Mouse (Mus musculus) splenic B cell, adult 2 months (primary cell): Measurements from ENCODE around the gene Fam168a.

Experiments
- DNase-seq: peaks from one replicate; pipeline ENCODE4 v3.0.0-alpha.2; 2011; ENCODE audit warnings: low read depth, low spot score
- H3K27me3 ChIP-seq: 2 replicates; pipeline ENCODE4 v1.6.1; 2012; ENCODE audit warnings: mild to moderate bottlenecking, low read length, moderate library complexity, mixed read lengths; ENCODE audit not compliant: control insufficient read depth, poor library complexity, insufficient read depth, severe bottlenecking
- H3K36me3 ChIP-seq: 2 replicates; pipeline ENCODE4 v1.6.1; 2012; ENCODE audit warnings: mild to moderate bottlenecking, low read length, moderate library complexity, mixed read lengths; ENCODE audit not compliant: control insufficient read depth, poor library complexity, insufficient read depth, severe bottlenecking

The Fam168a gene

GRCm38 (mm10) chr7:100849508-100849907, 143.1 kb downstream of the Fam168a start:
- no peak for DNase-seq
- Histone ChIP-seq H3K36me3 (peaks cover 3% of the 10 kb centered on the region), H3K27me3 (no peaks in the 10 kb centered on the region)

DNA sequence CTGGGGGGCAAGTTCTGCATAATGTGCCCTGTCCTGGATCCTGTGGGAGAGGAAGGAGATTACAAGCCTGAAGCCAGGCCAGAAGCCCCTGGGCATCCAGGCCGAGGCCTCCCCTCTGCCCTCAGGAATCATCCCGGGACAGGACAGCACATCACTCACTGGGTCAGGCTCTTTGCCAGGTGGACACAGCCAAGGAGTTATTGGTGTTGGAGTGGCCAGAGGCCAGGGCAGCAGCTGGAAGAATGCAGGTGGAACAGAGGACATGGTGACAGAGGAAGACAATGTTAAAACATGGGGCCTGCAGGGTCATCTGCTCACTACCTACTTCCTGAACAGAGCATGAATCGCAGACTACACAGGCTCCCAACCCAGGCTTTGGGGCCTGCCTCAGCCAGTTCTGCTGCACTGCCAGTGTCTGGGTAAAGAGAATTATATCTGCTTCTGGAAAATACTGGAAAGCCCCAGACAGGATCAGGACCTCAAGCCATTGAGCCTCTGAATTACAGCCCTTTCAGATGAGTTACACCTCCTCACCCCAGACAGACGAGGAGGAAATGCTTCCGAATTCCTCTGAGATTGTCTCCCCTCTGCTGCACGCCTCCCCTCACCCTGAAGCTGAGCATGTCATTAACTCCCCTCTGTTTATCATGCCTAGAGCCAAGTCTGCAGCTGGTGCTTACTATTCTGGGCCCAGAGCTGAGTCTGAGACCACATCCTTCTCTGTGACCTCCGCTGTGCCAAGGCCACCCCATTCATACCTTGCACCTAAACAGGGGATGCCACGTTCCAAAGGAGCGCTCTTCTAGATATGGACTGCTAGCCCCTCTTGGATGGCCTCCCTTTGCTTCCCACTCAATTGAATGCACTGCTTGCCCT, 145.3 kb downstream of the Fam168a start:
- Histone ChIP-seq H3K27me3 (no peaks in the 10 kb centered on the region), H3K36me3 (peaks cover 3% of the 10 kb centered on the region)
- DNase-seq = no peak

- Histone ChIP-seq H3K36me3 (no peaks in the 10 kb centered on the region), H3K27me3 (no peaks in the 10 kb centered on the region)
- peak; percentile 48 for DNase-seq
Observed at GRCm38 (mm10) chr7:100853396-100853795, 147.0 kb downstream of the Fam168a start.

DNA sequence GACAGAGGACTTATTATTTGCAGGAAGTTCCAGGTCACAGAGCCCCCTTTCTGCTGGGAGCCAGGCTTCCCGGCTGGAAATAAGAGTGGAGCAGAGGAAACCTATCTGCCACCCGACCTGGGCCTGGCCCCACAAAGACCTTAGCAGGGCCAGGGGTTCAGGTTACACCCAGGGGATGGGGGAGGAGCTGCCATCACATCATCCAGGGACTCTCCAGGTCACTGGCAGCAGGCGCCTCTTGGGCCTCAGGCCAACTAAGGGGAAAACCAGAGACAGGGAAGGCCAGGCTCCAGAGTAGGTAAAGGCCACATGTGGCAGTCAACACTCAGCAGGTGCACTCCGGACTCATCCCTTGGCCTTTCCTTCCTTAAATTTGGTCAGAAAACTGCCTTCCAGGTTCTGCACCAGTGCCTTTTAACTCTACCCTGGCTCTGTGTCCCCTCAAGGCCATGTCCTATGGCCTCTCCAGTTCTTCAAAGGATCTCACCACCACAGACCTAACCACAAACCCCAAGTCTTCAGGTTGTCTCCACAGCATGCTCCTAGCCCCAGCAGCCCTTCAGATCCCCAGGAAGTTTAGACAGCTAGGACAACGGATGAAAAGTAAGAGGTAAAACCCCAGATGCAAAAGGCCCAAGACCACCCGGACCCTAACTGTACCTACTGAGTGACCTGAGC, 147.8 kb downstream of the Fam168a start:
- DNase-seq = no peak
- Histone ChIP-seq H3K27me3 (no peaks in the 10 kb centered on the region), H3K36me3 (no peaks in the 10 kb centered on the region)

GRCm38 (mm10) chr7:100854861-100855260, 148.4 kb downstream of the Fam168a start:
- no peaks in the 10 kb centered on the region for H3K27me3 ChIP-seq
- no peaks in the 10 kb centered on the region for H3K36me3 ChIP-seq
- DNase-seq = no peak

GRCm38 (mm10) chr7:100855300-100855699, 148.9 kb downstream of the Fam168a start:
- DNase-seq = no peak
- H3K36me3 ChIP-seq = no peaks in the 10 kb centered on the region
- H3K27me3 ChIP-seq = no peaks in the 10 kb centered on the region

GRCm38 (mm10) chr7:100855795-100856573, 149.5 kb downstream of the Fam168a start:
- peak; percentile 93 for DNase-seq
- H3K27me3 ChIP-seq = no peaks in the 10 kb centered on the region
- no peaks in the 10 kb centered on the region for H3K36me3 ChIP-seq

DNA sequence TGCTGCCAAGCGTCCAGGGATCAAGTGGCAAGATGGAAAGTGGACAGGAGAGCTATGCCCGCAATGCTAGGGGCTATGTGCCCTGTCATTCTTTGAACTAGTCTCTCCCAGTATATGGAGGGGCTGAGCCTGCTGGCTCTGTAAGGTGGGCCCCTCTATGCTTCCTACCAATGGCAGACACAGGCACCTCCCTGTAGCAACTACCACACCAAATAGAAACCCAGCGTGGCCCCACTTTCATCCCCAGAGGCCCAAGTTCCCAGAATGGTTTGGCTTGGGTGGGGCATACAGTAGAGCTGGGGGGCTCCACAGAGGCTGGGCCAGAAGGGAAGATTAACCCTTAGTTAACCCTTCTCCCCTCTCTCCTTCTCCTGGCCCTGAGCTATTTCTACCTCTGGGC, 154.0 kb downstream of the Fam168a start:
- Histone ChIP-seq H3K27me3 (no peaks in the 10 kb centered on the region), H3K36me3 (no peaks in the 10 kb centered on the region)
- DNase-seq = no peak

DNA sequence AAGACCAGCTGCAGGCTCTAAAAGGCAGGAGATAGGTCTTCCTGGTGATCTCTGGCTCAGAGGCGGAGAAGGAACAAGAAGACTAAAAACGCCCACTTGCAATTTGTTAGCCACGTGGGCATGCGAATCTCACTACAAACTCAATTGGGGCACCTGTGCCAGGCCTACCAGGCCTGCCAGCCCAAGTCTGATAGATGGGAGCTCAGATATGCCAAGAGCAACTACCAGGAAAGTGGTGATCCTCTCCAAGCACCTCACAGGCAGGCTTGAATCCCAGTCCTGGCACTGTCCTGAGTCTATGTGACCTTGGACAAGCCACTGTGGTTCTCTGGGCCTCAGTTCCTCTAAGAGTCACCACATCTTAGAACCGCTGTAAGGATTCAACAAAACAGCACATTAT, 154.8 kb downstream of the Fam168a start:
- no peaks in the 10 kb centered on the region for H3K36me3 ChIP-seq
- DNase-seq = no peak
- no peaks in the 10 kb centered on the region for H3K27me3 ChIP-seq

DNA sequence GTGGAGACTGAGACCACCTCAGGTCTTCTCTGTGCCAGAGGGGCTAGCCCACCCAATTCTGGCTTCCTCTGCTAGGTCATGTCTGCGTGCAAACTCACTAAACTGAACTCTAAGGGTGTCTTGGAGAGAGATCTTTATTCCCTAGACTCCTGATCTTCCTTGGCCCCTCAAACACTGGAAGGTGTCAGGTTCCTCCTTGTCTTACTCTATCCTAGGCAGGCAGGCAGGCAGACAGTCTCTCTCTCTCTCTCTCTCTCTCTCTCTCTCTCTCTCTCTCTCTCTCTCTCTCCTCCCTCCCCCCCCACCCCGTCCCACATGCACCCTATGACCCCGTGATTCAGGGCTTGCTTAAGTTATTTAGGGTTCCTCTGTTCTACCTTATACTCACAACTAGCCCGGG, 155.9 kb downstream of the Fam168a start:
- Histone ChIP-seq H3K27me3 (no peaks in the 10 kb centered on the region), H3K36me3 (no peaks in the 10 kb centered on the region)
- no peak for DNase-seq

GRCm38 (mm10) chr7:100862828-100863638, 156.6 kb downstream of the Fam168a start, which contains the start of gene Relt:
Gene Relt (minus strand): TSS chr7:100863446.
- Histone ChIP-seq H3K27me3 (no peaks in the 10 kb centered on the region), H3K36me3 (no peaks in the 10 kb centered on the region)
- peak; percentile 98 for DNase-seq

- peak; percentile 84 for DNase-seq
- no peaks in the 10 kb centered on the region for H3K36me3 ChIP-seq
- H3K27me3 ChIP-seq = no peaks in the 10 kb centered on the region
Observed at GRCm38 (mm10) chr7:100866675-100867074, 160.2 kb downstream of the Fam168a start.

GRCm38 (mm10) chr7:100867561-100867960, 161.1 kb downstream of the Fam168a start:
- no peaks in the 10 kb centered on the region for H3K27me3 ChIP-seq
- no peak for DNase-seq

GRCm38 (mm10) chr7:100868551-100868950, 162.1 kb downstream of the Fam168a start:
- DNase-seq = peak; percentile 45
- H3K36me3 ChIP-seq = no peaks in the 10 kb centered on the region
- no peaks in the 10 kb centered on the region for H3K27me3 ChIP-seq

More at GRCm38 (mm10) chr7:100867561-100867960, 161.1 kb downstream of the Fam168a start:
- no peaks in the 10 kb centered on the region for H3K36me3 ChIP-seq
